Mouse (Mus musculus) skeletal muscle tissue, adult 2 months (tissue): Measurements from ENCODE around the gene Prss2.
"Not testable (repeated sequence)": the region's sequence is repeated elsewhere in the genome, so short reads cannot be mapped to it uniquely, and the experiment has no call there.

ENCODE experiments used
- DNase-seq: peaks from one replicate; pipeline ENCODE4 v3.0.0-alpha.2; 2012; ENCODE audit warnings: low read depth, low spot score

Prss2 gene

GRCm38 (mm10) chr6:41521487-41521886 lies at the start of gene Prss2:
Prss2 (plus strand) TSS chr6:41521787.
- no peak for DNase-seq

- DNase-seq: no peak
Observed at GRCm38 (mm10) chr6:41499374-41499773, 22.2 kb upstream of the Prss2 start.

- DNase-seq: no peak
Observed at GRCm38 (mm10) chr6:41504915-41505314, 16.7 kb upstream of the Prss2 start.

- no peak for DNase-seq
Observed at GRCm38 (mm10) chr6:41505323-41505722, 16.3 kb upstream of the Prss2 start.

- DNase-seq: no peak
Observed at GRCm38 (mm10) chr6:41518017-41518524, 3.5 kb upstream of the Prss2 start.

GRCm38 (mm10) chr6:41526453-41526852 lies 4.9 kb downstream of the Prss2 start:
- no peak for DNase-seq

GRCm38 (mm10) chr6:41527402-41527801 lies 5.8 kb downstream of the Prss2 start:
- DNase-seq: no peak

GRCm38 (mm10) chr6:41529987-41530386 lies 8.4 kb downstream of the Prss2 start:
- not testable (repeated sequence) for DNase-seq

GRCm38 (mm10) chr6:41532181-41532580 lies 10.6 kb downstream of the Prss2 start:
- no peak for DNase-seq

- DNase-seq: no peak
Observed at GRCm38 (mm10) chr6:41532687-41533284, 11.2 kb downstream of the Prss2 start.

GRCm38 (mm10) chr6:41537376-41537775 lies 15.8 kb downstream of the Prss2 start:
- DNase-seq: no peak

- DNase-seq: not testable (repeated sequence)
Observed at GRCm38 (mm10) chr6:41538296-41538695, 16.7 kb downstream of the Prss2 start.

- DNase-seq: no peak
Observed at GRCm38 (mm10) chr6:41540746-41541145, 19.2 kb downstream of the Prss2 start.

GRCm38 (mm10) chr6:41541746-41542145 lies 20.2 kb downstream of the Prss2 start:
- no peak for DNase-seq

- DNase-seq: no peak
Observed at GRCm38 (mm10) chr6:41542983-41543382, 21.4 kb downstream of the Prss2 start.

- no peak for DNase-seq
Observed at GRCm38 (mm10) chr6:41543411-41544050, 21.9 kb downstream of the Prss2 start.

GRCm38 (mm10) chr6:41544381-41544924 lies 22.9 kb downstream of the Prss2 start:
- DNase-seq: no peak

- no peak for DNase-seq
Observed at GRCm38 (mm10) chr6:41545266-41545665, 23.7 kb downstream of the Prss2 start.

GRCm38 (mm10) chr6:41547056-41547650 lies 25.6 kb downstream of the Prss2 start:
- no peak for DNase-seq

GRCm38 (mm10) chr6:41548286-41548685 lies 26.7 kb downstream of the Prss2 start:
- DNase-seq: no peak

GRCm38 (mm10) chr6:41553356-41554010 lies 31.9 kb downstream of the Prss2 start:
- DNase-seq: no peak
